Mouse (Mus musculus) embryonic facial prominence, embryonic 14.5 days (tissue): Measurements from ENCODE around the gene Eno2. TPM values are rescaled to one million over a fixed set of nuclear protein-coding genes. Genes with fewer than 3 reads are reported as not detected.

Source experiments
- ATAC-seq: fragments of 200-750 bp; cut with Nextera tagmentation; 2 replicates; pipeline ENCODE4 v1.8.0; 2017; ENCODE audit warnings: low read depth, moderate number of reproducible peaks, moderate TSS enrichment
- DNase-seq: peaks from one replicate; pipeline ENCODE4 v3.0.0-alpha.2; 2015; ENCODE audit warnings: low spot score
- H3K27ac ChIP-seq: fragments of 300-500 bp; sonication (generic); replicated peaks from 2 replicates; pipeline ENCODE4 v1.5.1; 2014; ENCODE audit warnings: low read depth, mild to moderate bottlenecking, low read length, moderate library complexity
- H3K27me3 ChIP-seq: fragments of 300-500 bp; sonication (generic); replicated peaks from 2 replicates; pipeline ENCODE4 v1.6.1; 2014; ENCODE audit warnings: low read length; ENCODE audit not compliant: control insufficient read depth, insufficient read depth
- H3K36me3 ChIP-seq: fragments of 300-500 bp; sonication (generic); 2 replicates; pipeline ENCODE4 v1.6.1; 2014; ENCODE audit warnings: low read length, mixed read lengths; ENCODE audit not compliant: control insufficient read depth, insufficient read depth
- H3K4me1 ChIP-seq: fragments of 300-500 bp; sonication (generic); 2 replicates; pipeline ENCODE4 v1.6.1; 2014; ENCODE audit warnings: antibody characterized with exemption, low read length; ENCODE audit not compliant: control insufficient read depth, insufficient read depth
- H3K4me2 ChIP-seq: fragments of 300-500 bp; sonication (generic); 2 replicates; pipeline ENCODE4 v1.6.1; 2014; ENCODE audit warnings: low read depth, mild to moderate bottlenecking, low read length, moderate library complexity, mixed read lengths
- H3K4me3 ChIP-seq: fragments of 300-500 bp; sonication (generic); 2 replicates; pipeline ENCODE4 v1.5.1; 2014; ENCODE audit warnings: low read depth, mild to moderate bottlenecking, low read length
- H3K9ac ChIP-seq: fragments of 300-500 bp; sonication (generic); 2 replicates; pipeline ENCODE4 v1.6.1; 2014; ENCODE audit warnings: low read depth, mild to moderate bottlenecking, low read length, moderate library complexity, mixed read lengths
- H3K9me3 ChIP-seq: fragments of 300-500 bp; sonication (generic); 2 replicates; pipeline ENCODE4 v1.6.1; 2016; ENCODE audit warnings: low read length; ENCODE audit not compliant: control insufficient read depth
- WGBS: fragments of 180-500 bp; shearing (Covaris S2); extraction: QIAGEN DNeasy Blood & Tissue Kit; methylation state at CpG from one replicate; pipeline ENCODE4 v1.1.7; 2014; 5-methylcytosine and 5-hydroxymethylcytosine counted together
- polyA plus RNA-seq: library from polyadenylated mRNA; unstranded; fragments of >200 nt; fragmentation: Nextera tagmentation; extraction: Ambion mirVana; gene quantifications from 2 replicates; pipeline ENCODE4 v1.2.1, GENCODE M21; 2014

The Eno2 gene
- polyA plus RNA-seq, 1 experiment from 2014 or later, result 11.2 TPM

DNA sequence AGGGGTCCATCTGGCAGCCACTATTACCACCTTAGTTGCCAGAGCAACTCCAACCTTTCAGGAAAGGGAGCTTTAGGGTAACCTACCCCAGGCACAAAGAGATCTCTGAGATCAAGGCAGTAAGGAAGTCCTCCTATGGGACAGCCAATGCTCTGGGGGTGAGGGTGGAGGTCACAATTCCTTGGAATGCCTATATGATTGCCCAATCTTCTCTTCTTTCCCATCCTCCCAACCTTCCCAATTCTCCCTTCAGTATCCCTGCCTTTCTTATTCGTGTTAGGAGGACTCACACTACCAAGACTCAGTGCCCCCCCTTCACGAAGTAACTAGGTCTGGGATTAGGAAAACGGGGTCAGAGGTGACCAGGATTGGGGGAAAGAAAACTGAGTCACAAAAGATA is 14.2 kb downstream of the Eno2 start:
- Histone ChIP-seq H3K27me3 (no peaks in the 10 kb centered on the region), H3K4me2 (peak overlapping the region; percentile 73), H3K4me3 (peak overlapping the region; percentile 79), H3K9me3 (no peaks in the 10 kb centered on the region), H3K27ac (peak overlapping the region; percentile 98), H3K9ac (peak overlapping the region; percentile 98), H3K4me1 (peaks cover 34% of the 10 kb centered on the region), H3K36me3 (peaks cover 17% of the 10 kb centered on the region; the same call in 1 of the 2 replicates)
- ATAC-seq, result no peak
- DNase-seq, result no peak
- 0% methylated on average over 3 of the region's 3 CpGs for WGBS

DNA sequence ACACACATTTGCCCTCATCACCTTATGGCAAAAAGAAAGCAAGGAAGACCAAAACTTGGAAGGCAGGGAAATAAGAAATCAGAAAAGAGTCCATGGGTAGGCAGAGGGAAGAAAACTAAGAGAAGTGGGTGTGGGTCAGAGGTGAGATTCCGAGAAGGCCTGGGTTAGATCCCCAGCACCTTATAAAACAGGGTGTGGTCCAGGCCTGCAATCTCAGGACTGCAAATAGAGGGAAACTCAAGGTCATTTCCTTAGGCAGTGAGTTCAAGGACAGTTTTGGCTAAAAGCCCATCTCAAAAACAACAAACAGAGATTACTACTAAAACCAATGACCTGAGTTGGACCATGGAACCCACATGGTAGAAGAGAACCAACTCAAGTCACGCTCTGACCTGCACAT is 15.6 kb downstream of the Eno2 start:
- no peak for ATAC-seq
- no peaks in the 10 kb centered on the region for H3K9me3 ChIP-seq
- H3K36me3 ChIP-seq, result peaks cover 31% of the 10 kb centered on the region
- no peaks in the 10 kb centered on the region for H3K27me3 ChIP-seq
- H3K9ac ChIP-seq, result no peak overlapping the region
- WGBS, result 89% methylated on average over 2 of the region's 2 CpGs
- no peak overlapping the region for H3K4me3 ChIP-seq
- H3K4me1 ChIP-seq, result peaks cover 30% of the 10 kb centered on the region
- H3K4me2 ChIP-seq, result no peak overlapping the region
- no peak overlapping the region for H3K27ac ChIP-seq
- DNase-seq, result no peak

DNA sequence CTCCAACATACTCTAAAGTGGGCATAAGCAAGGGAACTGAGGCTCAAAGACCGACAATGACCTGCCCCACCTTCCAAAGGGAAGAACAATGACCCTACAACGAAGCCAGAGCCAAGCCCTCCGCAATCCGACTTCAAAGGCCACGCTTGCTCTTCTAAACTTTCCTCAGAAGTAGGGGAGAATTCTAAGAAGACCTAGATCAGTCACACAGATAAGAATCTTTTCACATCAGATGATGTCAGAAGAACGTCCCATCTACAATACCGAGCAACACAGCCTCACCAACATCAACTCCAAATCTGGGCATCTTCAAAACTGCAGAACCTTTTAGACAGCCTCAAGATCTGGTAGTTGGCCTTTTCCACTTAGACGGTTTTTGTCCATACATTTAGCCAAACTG is 19.1 kb downstream of the Eno2 start:
- DNase-seq (no peak), ATAC-seq (no peak)
- Histone ChIP-seq H3K27me3 (no peaks in the 10 kb centered on the region), H3K9ac (no peak overlapping the region), H3K36me3 (peaks cover 56% of the 10 kb centered on the region), H3K27ac (no peak overlapping the region), H3K4me2 (no peak overlapping the region), H3K9me3 (no peaks in the 10 kb centered on the region), H3K4me1 (peaks cover 22% of the 10 kb centered on the region), H3K4me3 (no peak overlapping the region)
- WGBS, result 85% methylated on average over 8 of the region's 8 CpGs

DNA sequence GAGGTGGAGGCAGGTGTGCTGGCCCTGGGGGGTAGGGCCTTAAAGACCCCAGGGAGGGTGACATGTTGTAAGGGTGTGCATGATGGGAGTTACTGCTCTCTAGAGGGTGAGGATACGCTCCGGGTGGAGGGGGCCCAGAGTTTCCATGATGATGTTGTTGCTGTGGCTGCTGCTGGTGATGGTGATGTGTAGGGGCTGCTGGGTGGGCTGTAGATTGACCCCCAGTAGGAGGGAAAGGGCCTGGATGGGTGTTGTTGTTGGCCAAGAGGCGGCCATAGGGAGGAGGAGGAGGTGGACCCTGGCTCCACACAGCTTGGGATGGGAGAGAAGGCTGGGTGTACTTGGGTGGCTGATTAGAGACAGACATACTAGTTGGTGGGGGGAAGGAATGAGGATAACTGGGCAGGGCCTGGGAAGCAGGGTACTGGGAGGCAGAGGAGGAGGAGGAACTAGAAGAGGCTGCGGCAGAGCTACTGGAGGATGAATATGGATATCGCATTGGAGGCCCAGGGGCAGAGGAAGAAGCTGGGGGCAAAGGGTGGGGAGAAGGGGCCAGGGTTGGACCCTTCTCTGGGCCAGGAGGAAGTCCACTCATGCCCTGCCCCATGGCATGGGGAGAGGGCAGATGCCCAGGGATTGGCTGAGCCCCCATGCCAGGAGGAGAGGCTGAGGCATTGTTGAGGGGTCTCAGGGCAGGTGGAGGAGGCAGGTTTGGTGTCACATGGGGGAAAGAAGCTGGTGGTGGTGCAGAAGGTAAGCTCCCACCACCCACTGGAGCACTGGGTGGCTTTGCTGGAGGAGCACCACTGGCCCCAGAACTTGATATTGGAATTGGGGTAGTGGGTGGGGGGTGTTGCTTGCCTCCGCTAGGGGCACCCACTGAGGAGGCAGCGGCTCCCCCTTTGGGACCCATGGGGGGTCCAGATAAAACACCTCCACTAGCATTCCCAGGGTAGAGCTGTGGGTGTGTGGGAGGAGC is 22.5 kb downstream of the Eno2 start:
- H3K4me2 ChIP-seq, result peak overlapping the region; percentile 96
- WGBS, result 88% methylated on average over 7 of the region's 7 CpGs
- H3K4me1 ChIP-seq, result peaks cover 10% of the 10 kb centered on the region; the same call in 1 of the 2 replicates
- no peak for DNase-seq
- peak overlapping the region; percentile 54 for H3K4me3 ChIP-seq
- peak overlapping the region; percentile 80; the same call in 1 of the 2 replicates for H3K9ac ChIP-seq
- H3K27ac ChIP-seq, result no peak overlapping the region; the same call in 1 of the 2 replicates
- H3K36me3 ChIP-seq, result peaks cover 77% of the 10 kb centered on the region
- no peaks in the 10 kb centered on the region for H3K27me3 ChIP-seq
- H3K9me3 ChIP-seq, result no peaks in the 10 kb centered on the region
- peak; percentile 7; the same call in 1 of the 2 replicates for ATAC-seq

DNA sequence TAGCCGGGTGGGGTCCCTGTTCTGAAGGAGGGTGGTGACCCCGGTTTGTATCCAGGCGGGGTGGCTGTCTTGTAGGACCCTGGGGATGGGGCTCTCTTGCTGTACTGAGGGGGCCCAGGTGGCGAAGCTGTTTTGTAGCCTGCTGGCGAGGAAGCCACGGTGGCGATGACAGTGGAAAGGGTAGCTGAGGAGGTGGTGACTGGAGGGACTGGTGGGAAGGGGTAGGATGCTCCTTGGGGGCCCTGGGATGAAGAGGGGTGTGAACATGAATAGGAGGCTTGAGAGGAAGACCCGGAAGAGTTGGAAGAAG is 23.2 kb downstream of the Eno2 start:
- Histone ChIP-seq H3K9me3 (no peaks in the 10 kb centered on the region), H3K36me3 (peaks cover 75% of the 10 kb centered on the region), H3K27ac (peak overlapping the region; percentile 89), H3K4me2 (peak overlapping the region; percentile 96), H3K4me3 (peak overlapping the region; percentile 54), H3K4me1 (peaks cover 10% of the 10 kb centered on the region; the same call in 1 of the 2 replicates), H3K9ac (peak overlapping the region; percentile 80), H3K27me3 (no peaks in the 10 kb centered on the region)
- peak; percentile 4; the same call in 1 of the 2 replicates for ATAC-seq
- DNase-seq, result peak; percentile 23
- 22% methylated on average over 8 of the region's 8 CpGs for WGBS

DNA sequence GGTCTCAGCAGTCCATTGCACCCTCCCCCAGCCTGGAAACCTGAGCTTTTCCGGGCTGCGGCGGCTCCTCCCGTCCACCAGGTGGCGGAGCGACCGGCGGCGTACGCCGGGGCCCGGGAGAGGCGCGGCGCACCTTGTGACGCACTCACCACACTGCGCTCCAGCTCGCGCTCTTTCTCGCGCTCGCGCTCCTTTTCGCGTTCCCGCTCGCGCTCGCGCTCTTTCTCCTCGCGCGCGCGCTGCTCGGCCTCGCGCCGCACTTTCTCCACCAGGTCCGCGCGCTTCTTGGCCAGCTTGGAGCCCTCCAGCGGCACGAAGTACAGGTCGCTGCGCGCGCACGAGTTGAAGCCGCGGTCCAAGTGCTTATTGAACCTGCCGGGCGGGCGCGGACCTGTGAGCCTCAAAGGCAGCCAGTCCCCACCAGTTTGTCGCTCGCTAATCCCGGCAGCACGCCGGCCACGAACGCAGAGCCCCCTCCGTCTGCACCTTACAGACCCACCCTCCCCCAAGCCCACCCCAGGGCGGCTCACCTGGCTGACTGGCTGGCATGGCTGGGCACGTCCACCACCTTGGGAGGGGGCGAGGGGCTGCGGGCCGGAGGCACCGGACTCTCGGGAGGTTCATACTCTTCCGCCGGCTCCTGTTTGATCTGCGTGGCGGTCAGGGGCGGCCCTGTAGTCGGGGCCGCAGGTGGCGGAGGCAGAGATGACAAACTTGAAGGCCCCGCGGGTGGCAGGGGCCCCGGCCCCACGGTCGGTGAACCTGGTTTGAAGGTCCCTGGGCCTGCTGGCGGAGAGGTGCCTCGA is 23.8 kb downstream of the Eno2 start:
- ATAC-seq (peak; percentile 85), DNase-seq (peak; percentile 97)
- Histone ChIP-seq H3K36me3 (peaks cover 69% of the 10 kb centered on the region), H3K4me2 (peak overlapping the region; percentile 96), H3K4me3 (peak overlapping the region; percentile 54), H3K9me3 (no peaks in the 10 kb centered on the region), H3K4me1 (peaks cover 10% of the 10 kb centered on the region; the same call in 1 of the 2 replicates), H3K9ac (peak overlapping the region; percentile 80), H3K27ac (peak overlapping the region; percentile 89), H3K27me3 (no peaks in the 10 kb centered on the region)
- WGBS, result 1% methylated on average over 63 of the region's 85 CpGs

DNA sequence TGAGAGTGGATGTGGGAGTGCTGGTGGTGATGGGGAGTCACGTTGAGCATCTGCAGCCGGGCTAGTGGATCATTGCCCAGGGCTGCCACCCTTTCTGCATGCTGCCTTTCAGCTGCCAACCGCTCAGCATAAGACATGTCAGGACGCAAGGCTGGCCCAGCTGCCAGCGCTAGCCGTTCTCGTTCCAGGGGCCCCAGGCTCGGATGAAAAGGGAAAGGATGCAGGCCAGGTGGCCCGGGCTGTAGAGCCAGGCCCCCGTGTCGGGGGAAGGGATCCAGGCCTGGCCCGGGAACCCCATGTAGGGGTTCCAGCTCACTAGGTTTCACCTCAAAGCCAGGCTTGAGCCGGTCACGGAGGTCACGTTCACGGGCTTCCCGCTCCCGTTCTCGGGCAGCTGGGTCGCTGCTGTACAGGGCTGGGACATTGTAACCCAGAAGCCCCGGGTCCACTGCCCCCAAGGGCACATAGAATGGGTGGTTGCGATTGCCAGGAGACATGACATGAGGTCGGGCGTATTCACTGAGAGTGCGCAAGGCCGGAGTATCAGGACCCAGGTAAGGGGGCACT is 24.6 kb downstream of the Eno2 start:
- Histone ChIP-seq H3K36me3 (peaks cover 66% of the 10 kb centered on the region), H3K4me3 (peak overlapping the region; percentile 54), H3K9ac (peak overlapping the region; percentile 20; the same call in 1 of the 2 replicates), H3K27me3 (no peaks in the 10 kb centered on the region), H3K4me1 (peaks cover 13% of the 10 kb centered on the region), H3K27ac (peak overlapping the region; percentile 53), H3K4me2 (peak overlapping the region; percentile 96), H3K9me3 (no peaks in the 10 kb centered on the region)
- ATAC-seq (no peak), DNase-seq (no peak)
- WGBS, result 71% methylated on average over 25 of the region's 26 CpGs

DNA sequence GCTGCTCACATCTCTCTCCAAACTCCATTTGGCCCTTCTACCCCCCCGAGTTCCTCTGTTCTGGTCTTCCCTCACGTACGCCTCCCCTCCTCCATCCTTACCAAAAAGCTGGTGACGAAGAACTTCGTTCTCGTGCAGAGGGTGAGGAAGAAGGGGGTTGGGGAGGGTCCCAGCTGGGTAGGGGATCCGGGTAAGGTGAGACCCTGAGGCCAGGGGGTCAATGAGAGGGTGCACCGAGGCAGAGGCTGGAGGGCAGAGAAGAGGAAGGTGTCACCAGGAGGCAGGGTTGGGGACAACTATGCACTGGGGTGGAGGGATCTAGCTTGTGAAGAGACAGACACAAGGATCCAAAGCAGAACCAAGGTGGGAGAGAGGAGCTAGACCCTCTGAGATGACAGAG is 25.8 kb downstream of the Eno2 start:
- Histone ChIP-seq H3K4me1 (peaks cover 21% of the 10 kb centered on the region), H3K27me3 (no peaks in the 10 kb centered on the region), H3K36me3 (peaks cover 54% of the 10 kb centered on the region), H3K27ac (no peak overlapping the region), H3K9me3 (no peaks in the 10 kb centered on the region), H3K4me2 (no peak overlapping the region), H3K9ac (no peak overlapping the region), H3K4me3 (no peak overlapping the region)
- 82% methylated on average over 8 of the region's 8 CpGs for WGBS
- ATAC-seq (no peak), DNase-seq (no peak)
